Mouse (Mus musculus) mature B cell (primary cell): ENCODE measurements around the gene Susd1.

ENCODE experiments used
- in situ Hi-C: fragments of 300-500 bp; cut with MboI; formaldehyde crosslinking; loops from 2 replicates; pipeline ENCODE4 v1.14.3; 2019

The Susd1 gene

GRCm38 (mm10) chr4:59340714-59341113 is 97.7 kb downstream of the Susd1 start:
- in situ Hi-C loops = loop anchor here (25.0 kb wide), 1 partner anchor 253 kb away; no protein-coding TSS in a partner anchor

- in situ Hi-C loops = loop anchor here (25.0 kb wide), 1 partner anchor 253 kb away; no protein-coding TSS in a partner anchor
Measured at GRCm38 (mm10) chr4:59340046-59340445, 98.4 kb downstream of the Susd1 start.

GRCm38 (mm10) chr4:59338896-59339535 is 99.4 kb downstream of the Susd1 start:
- in situ Hi-C loops = loop anchor here (5.0 to 25.0 kb wide), 2 partner anchors 72 to 252 kb away; no protein-coding TSS in a partner anchor

GRCm38 (mm10) chr4:59337533-59337885 is 100.9 kb downstream of the Susd1 start:
- in situ Hi-C loops = loop anchor here (5.0 to 25.0 kb wide), 2 partner anchors 70 to 250 kb away; no protein-coding TSS in a partner anchor

GRCm38 (mm10) chr4:59336846-59337532 is 101.4 kb downstream of the Susd1 start:
- in situ Hi-C loops = loop anchor here (5.0 to 25.0 kb wide), 2 partner anchors 70 to 250 kb away; no protein-coding TSS in a partner anchor

GRCm38 (mm10) chr4:59336439-59336809 is 102.0 kb downstream of the Susd1 start:
- in situ Hi-C loops = loop anchor here (5.0 to 25.0 kb wide), 2 partner anchors 69 to 249 kb away; no protein-coding TSS in a partner anchor

- in situ Hi-C loops = loop anchor here (5.0 to 25.0 kb wide), 2 partner anchors 69 to 249 kb away; no protein-coding TSS in a partner anchor
Measured at GRCm38 (mm10) chr4:59335616-59336438, 102.6 kb downstream of the Susd1 start.

- in situ Hi-C loops = loop anchor here (5.0 to 25.0 kb wide), 2 partner anchors 68 to 248 kb away; no protein-coding TSS in a partner anchor
Measured at GRCm38 (mm10) chr4:59335101-59335500, 103.3 kb downstream of the Susd1 start.

GRCm38 (mm10) chr4:59334236-59334635 is 104.2 kb downstream of the Susd1 start:
- in situ Hi-C loops = loop anchor here (25.0 kb wide), 1 partner anchor 247 kb away; no protein-coding TSS in a partner anchor

- in situ Hi-C loops = loop anchor here (25.0 kb wide), 1 partner anchor 246 kb away; no protein-coding TSS in a partner anchor
Measured at GRCm38 (mm10) chr4:59333424-59333895, 105.0 kb downstream of the Susd1 start.

GRCm38 (mm10) chr4:59332691-59333423 is 105.6 kb downstream of the Susd1 start:
- in situ Hi-C loops = loop anchor here (25.0 kb wide), 1 partner anchor 246 kb away; no protein-coding TSS in a partner anchor

GRCm38 (mm10) chr4:59332089-59332488 is 106.3 kb downstream of the Susd1 start:
- in situ Hi-C loops = loop anchor here (25.0 kb wide), 1 partner anchor 245 kb away; no protein-coding TSS in a partner anchor

GRCm38 (mm10) chr4:59331633-59332032 is 106.8 kb downstream of the Susd1 start:
- in situ Hi-C loops = loop anchor here (25.0 kb wide), 1 partner anchor 244 kb away; no protein-coding TSS in a partner anchor

- in situ Hi-C loops = loop anchor here (25.0 kb wide), 1 partner anchor 244 kb away; no protein-coding TSS in a partner anchor
Measured at GRCm38 (mm10) chr4:59330961-59331604, 107.3 kb downstream of the Susd1 start.

- in situ Hi-C loops = loop anchor here (25.0 kb wide), 1 partner anchor 242 kb away; no protein-coding TSS in a partner anchor
Measured at GRCm38 (mm10) chr4:59329461-59330304, 108.8 kb downstream of the Susd1 start.

- in situ Hi-C loops = loop anchor here (25.0 kb wide), 1 partner anchor 242 kb away; no protein-coding TSS in a partner anchor
Measured at GRCm38 (mm10) chr4:59328821-59329220, 109.6 kb downstream of the Susd1 start.

- in situ Hi-C loops = loop anchor here (25.0 kb wide), 1 partner anchor 241 kb away; no protein-coding TSS in a partner anchor
Measured at GRCm38 (mm10) chr4:59327986-59328385, 110.4 kb downstream of the Susd1 start.

GRCm38 (mm10) chr4:59326031-59326760 is 112.2 kb downstream of the Susd1 start:
- in situ Hi-C loops = loop anchor here (25.0 kb wide), 1 partner anchor 239 kb away; no protein-coding TSS in a partner anchor
